Mouse (Mus musculus) limb, embryonic 15.5 days (tissue): ENCODE results near the gene Gpd1l. TPM values are rescaled to one million over a fixed set of nuclear protein-coding genes. Genes with fewer than 3 reads are reported as not detected.

Experiments used
- ATAC-seq: fragments of 200-750 bp; cut with Nextera tagmentation; 2 replicates; pipeline ENCODE4 v1.8.0; 2017; ENCODE audit warnings: low read depth, moderate TSS enrichment; ENCODE audit not compliant: insufficient number of reproducible peaks, low FRiP score, low TSS enrichment
- H3K27ac ChIP-seq: fragments of 300-500 bp; sonication (generic); 2 replicates; pipeline ENCODE4 v1.5.1; 2015; ENCODE audit warnings: moderate library complexity, mild to moderate bottlenecking, inconsistent platforms
- H3K27me3 ChIP-seq: fragments of 300-500 bp; sonication (generic); 2 replicates; pipeline ENCODE4 v1.6.1; 2015; ENCODE audit warnings: inconsistent platforms
- H3K36me3 ChIP-seq: fragments of 300-500 bp; sonication (generic); 2 replicates; pipeline ENCODE4 v1.6.1; 2015; ENCODE audit warnings: inconsistent platforms
- H3K4me1 ChIP-seq: fragments of 300-500 bp; sonication (generic); 2 replicates; pipeline ENCODE4 v1.6.1; 2015; ENCODE audit warnings: inconsistent platforms
- H3K4me2 ChIP-seq: fragments of 300-500 bp; sonication (generic); 2 replicates; pipeline ENCODE4 v1.6.1; 2015; ENCODE audit warnings: mild to moderate bottlenecking, inconsistent platforms
- H3K4me3 ChIP-seq: fragments of 300-500 bp; sonication (generic); 2 replicates; pipeline ENCODE4 v1.5.1; 2015; ENCODE audit warnings: mild to moderate bottlenecking, inconsistent platforms
- H3K9ac ChIP-seq: fragments of 300-500 bp; sonication (generic); 2 replicates; pipeline ENCODE4 v1.6.1; 2015; ENCODE audit warnings: inconsistent platforms
- H3K9me3 ChIP-seq: fragments of 300-500 bp; sonication (generic); 2 replicates; pipeline ENCODE4 v1.6.1; 2016; ENCODE audit warnings: inconsistent platforms
- WGBS: fragments of 180-500 bp; shearing (Covaris S2); methylation state at CpG from one replicate; pipeline ENCODE4 v1.1.7; 2015; 5-methylcytosine and 5-hydroxymethylcytosine counted together
- polyA plus RNA-seq: library from polyadenylated mRNA; unstranded; fragments of >200 nt; fragmentation: Nextera tagmentation; extraction: Ambion mirVana; gene quantifications from 2 replicates; pipeline ENCODE4 v1.2.1, GENCODE M21; 2015

The Gpd1l gene
- polyA plus RNA-seq, 1 experiment from 2014 or later = 10.8 TPM

DNA sequence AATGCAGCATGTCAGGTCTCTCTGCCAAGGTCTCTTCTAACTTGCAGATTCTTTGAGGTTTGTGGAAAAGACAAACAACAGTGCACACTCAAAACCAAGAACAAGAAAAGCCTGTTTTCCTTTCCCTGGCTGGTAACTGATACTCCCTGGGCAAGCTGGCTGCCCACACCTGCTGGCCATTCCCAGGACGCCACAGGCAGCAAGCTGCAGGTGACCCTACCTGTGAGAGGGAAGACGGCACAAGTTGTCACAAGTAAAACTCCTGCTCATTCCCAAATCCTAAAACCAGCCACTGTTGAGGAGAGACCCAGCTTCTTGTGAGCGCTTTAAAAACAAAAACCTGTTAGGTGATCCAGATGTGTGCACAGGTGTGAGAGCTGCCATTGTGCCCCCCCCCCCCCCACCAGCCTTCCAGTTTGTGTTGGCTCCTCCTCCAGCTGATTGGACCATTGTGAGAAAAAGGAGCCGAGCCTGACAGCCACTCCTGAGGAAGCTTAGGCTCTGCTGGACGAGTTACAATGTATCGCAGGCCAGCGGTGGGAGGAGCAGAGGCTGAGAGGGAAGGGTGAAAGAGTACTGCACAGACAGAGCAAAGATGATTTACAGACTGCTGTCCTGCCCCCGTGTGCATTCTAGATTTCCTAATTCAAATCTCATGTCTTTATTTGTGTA, 47.7 kb downstream of the Gpd1l start:
- Histone ChIP-seq H3K27ac (no peak overlapping the region), H3K36me3 (no peaks in the 10 kb centered on the region), H3K4me1 (no peaks in the 10 kb centered on the region), H3K4me3 (no peak overlapping the region), H3K4me2 (no peak overlapping the region), H3K9ac (no peak overlapping the region), H3K9me3 (no peaks in the 10 kb centered on the region), H3K27me3 (no peaks in the 10 kb centered on the region)
- WGBS = 41% methylated on average over 8 of the region's 8 CpGs
- 0 out of 2 replicates have a peak, but pooled peaks have one; percentile 14 for ATAC-seq

DNA sequence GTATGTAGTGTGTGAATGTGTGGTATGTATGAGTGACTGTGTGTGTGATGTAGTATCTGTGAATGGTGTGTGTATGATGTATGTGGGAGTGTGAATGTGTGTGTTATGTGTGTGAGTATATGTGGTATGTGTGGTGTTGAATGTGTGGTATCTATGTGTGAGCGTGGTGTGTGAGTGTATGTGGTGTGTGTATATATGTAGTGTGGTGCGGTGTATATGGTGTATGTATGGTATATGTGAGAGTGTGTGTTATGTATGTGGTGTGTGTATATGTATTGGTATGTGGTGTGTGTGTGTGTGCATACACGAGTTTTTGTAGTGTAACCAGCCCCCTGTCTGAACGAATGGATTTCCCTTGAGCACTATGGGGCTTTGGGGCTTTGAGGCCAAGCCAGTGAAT, 48.2 kb downstream of the Gpd1l start:
- Histone ChIP-seq H3K9me3 (no peaks in the 10 kb centered on the region), H3K4me1 (no peaks in the 10 kb centered on the region), H3K27ac (no peak overlapping the region), H3K4me3 (no peak overlapping the region), H3K27me3 (no peaks in the 10 kb centered on the region), H3K4me2 (no peak overlapping the region), H3K9ac (no peak overlapping the region), H3K36me3 (no peaks in the 10 kb centered on the region)
- 75% methylated on average over 4 of the region's 4 CpGs for WGBS
- ATAC-seq = 0 out of 2 replicates have a peak, but pooled peaks have one; percentile 35

DNA sequence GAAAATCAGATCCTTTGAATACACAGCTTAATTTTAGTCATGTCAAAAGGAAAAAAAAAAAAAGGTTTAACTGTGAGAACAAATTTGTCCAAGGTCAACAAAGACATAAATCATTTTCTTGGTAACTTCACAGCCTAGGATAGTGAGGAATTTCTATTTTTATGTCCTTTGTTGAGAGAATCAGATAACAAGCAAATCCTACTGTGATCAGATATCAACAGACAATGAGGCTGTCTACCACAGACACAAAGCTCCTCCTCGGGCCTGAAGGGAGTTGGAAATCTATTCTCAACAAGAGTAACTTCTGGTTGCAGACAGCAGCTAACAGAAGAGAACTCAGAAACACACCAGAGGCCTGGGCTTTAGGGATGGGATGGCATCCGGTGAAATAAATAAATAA, 51.8 kb downstream of the Gpd1l start:
- no peak overlapping the region for H3K27ac ChIP-seq
- H3K9me3 ChIP-seq = no peaks in the 10 kb centered on the region
- no peaks in the 10 kb centered on the region for H3K4me1 ChIP-seq
- ATAC-seq = no peak
- H3K36me3 ChIP-seq = no peaks in the 10 kb centered on the region
- no peaks in the 10 kb centered on the region for H3K27me3 ChIP-seq
- H3K9ac ChIP-seq = no peak overlapping the region
- H3K4me2 ChIP-seq = no peak overlapping the region
- H3K4me3 ChIP-seq = no peak overlapping the region
- 81% methylated on average over 2 of the region's 2 CpGs for WGBS

DNA sequence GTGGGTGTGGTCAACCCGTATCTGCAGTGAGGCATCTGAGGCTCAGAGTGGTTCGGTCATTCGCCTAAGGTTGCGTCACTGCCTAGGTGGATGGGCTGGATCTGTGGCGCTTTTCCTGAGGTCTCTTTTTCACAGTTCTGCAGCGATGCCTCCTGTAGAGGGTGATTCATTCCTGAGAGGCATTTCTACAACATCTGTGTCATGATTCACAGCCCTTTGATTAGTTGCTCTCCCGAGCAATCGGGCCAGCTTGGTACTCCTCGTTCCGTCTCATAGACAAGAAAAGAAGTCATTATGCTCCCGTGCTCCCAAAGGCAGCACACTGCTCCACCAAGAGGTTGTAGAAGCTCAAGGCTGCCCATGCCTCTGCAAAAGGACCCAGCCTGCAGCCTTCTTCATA, 78.5 kb downstream of the Gpd1l start:
- no peak overlapping the region for H3K9ac ChIP-seq
- no peak for ATAC-seq
- H3K4me3 ChIP-seq = no peak overlapping the region
- no peak overlapping the region for H3K4me2 ChIP-seq
- no peaks in the 10 kb centered on the region for H3K9me3 ChIP-seq
- no peak overlapping the region for H3K27ac ChIP-seq
- H3K4me1 ChIP-seq = 0 out of 2 replicates have a peak, but pooled peaks cover 5% of the 10 kb centered on the region
- no peaks in the 10 kb centered on the region for H3K36me3 ChIP-seq
- 47% methylated on average over 11 of the region's 11 CpGs for WGBS
- H3K27me3 ChIP-seq = no peaks in the 10 kb centered on the region

DNA sequence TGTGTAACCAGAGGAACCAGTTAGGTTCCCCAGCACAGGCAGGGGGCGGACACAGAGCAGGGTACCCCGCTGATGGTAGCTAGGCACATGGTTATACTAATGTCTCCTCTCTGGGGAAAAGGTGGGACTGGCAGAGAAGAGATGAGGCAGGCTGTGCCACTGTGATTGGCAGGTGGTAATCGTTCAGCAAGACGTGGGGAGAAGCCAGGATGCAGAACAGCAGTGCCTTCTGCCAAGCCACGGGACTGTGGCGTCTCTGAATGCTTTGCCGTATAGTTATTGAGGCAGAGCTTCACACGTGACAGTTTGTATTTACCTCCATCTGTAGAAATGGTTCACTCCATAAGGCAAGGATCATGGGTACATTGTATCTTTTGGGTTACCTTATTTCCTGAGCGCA, 79.1 kb downstream of the Gpd1l start:
- H3K4me2 ChIP-seq = no peak overlapping the region
- H3K9ac ChIP-seq = no peak overlapping the region
- H3K27ac ChIP-seq = no peak overlapping the region
- no peaks in the 10 kb centered on the region for H3K36me3 ChIP-seq
- H3K27me3 ChIP-seq = no peaks in the 10 kb centered on the region
- H3K4me3 ChIP-seq = no peak overlapping the region
- ATAC-seq = no peak
- H3K9me3 ChIP-seq = no peaks in the 10 kb centered on the region
- H3K4me1 ChIP-seq = 0 out of 2 replicates have a peak, but pooled peaks cover 5% of the 10 kb centered on the region
- 64% methylated on average over 9 of the region's 9 CpGs for WGBS

DNA sequence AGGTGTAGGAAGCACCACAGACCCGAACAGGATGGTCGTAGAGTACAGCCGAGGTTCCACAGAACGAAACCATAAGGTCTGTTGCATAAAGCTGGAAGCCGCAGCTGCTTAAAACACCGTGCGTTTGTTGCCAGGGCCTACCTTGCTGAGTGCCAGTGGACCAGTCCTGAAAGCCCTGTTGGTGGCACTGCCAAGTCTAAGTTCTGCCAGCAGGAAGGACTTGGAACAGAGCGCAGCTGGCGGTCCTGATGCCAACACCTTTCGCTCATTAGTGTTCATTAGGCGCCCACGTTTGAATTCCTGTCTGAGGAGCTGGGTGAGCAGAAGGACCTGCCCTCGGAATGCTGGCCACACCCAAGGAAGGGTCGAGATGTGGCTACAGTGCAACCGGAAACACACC, 80.5 kb downstream of the Gpd1l start:
- no peaks in the 10 kb centered on the region for H3K36me3 ChIP-seq
- no peak overlapping the region; the same call in 1 of the 2 replicates for H3K27ac ChIP-seq
- H3K4me2 ChIP-seq = no peak overlapping the region
- 0 out of 2 replicates have a peak, but pooled peaks cover 5% of the 10 kb centered on the region for H3K4me1 ChIP-seq
- H3K27me3 ChIP-seq = no peaks in the 10 kb centered on the region
- no peak for ATAC-seq
- H3K4me3 ChIP-seq = no peak overlapping the region
- no peaks in the 10 kb centered on the region for H3K9me3 ChIP-seq
- no peak overlapping the region for H3K9ac ChIP-seq
- 67% methylated on average over 15 of the region's 15 CpGs for WGBS

DNA sequence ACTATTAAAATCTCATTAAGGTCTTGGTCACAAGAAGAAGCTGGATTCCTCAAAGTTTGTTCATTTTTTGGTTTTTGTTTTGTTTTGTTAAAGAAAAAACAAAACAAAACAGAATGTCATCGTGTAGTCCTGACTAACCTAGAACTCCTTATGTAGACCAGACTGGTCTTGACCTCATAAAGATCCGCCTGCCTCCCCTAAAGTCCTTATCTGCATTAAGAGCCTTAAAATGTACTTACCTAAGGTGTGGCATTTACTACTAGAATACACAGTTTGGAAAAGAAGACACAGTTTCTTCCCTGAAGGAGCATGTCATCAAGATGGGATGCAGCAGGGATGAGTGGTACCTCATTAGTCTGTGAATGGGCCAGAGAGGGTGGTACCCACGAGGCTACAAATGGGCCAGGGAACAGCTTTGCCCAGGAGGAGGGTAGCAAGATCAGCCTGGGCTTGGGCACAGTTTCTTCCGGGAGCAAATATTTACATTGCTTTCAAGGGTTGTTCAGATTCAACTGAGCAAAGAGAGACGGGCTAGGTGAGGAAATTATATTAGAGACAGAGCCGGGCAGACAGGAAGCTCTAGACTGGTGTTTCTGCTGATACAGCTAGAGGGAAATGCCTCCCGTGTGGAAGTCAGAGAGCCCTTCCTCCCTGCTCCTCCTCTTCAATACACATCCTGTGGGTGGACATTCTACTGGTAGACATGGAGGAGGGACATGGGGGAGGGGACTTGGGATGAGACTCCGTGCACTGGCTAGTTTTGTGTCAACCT, 82.2 kb downstream of the Gpd1l start:
- H3K9me3 ChIP-seq = no peaks in the 10 kb centered on the region
- H3K27me3 ChIP-seq = no peaks in the 10 kb centered on the region
- 0 out of 2 replicates have a peak, but pooled peaks cover 5% of the 10 kb centered on the region for H3K4me1 ChIP-seq
- no peak overlapping the region for H3K4me3 ChIP-seq
- H3K4me2 ChIP-seq = no peak overlapping the region
- H3K36me3 ChIP-seq = no peaks in the 10 kb centered on the region
- ATAC-seq = no peak
- no peak overlapping the region for H3K27ac ChIP-seq
- no peak overlapping the region for H3K9ac ChIP-seq
- 69% methylated on average over 8 of the region's 8 CpGs for WGBS

Other genes starting within 250 kb of the Gpd1l start
- gene Dync1li1, start 245.2 kb downstream of the Gpd1l start, polyA plus RNA-seq = 56.5 and 59.5 TPM in 2 replicates
- 49.5 and 51.5 TPM in 2 replicates for gene Cmtm6, start 202.9 kb downstream of the Gpd1l start, polyA plus RNA-seq
- gene Cmtm7, start 152.1 kb downstream of the Gpd1l start, polyA plus RNA-seq = 119 and 126 TPM in 2 replicates
- 20.6 and 21.8 TPM in 2 replicates for gene Cmtm8, start 89.8 kb downstream of the Gpd1l start, polyA plus RNA-seq
- gene Osbpl10, start 44.6 kb upstream of the Gpd1l start, polyA plus RNA-seq = 2.4 and 2.5 TPM in 2 replicates
- gene Rps27rt, start 48.8 kb upstream of the Gpd1l start, polyA plus RNA-seq = 316 and 461 TPM in 2 replicates